Mouse (Mus musculus) cortical plate, adult 2 months (tissue): ENCODE measurements around the gene Alg6.

Experiments used
- CTCF ChIP-seq: fragments of 200-500 bp; IDR thresholded peaks from 2 replicates; pipeline ENCODE4 v1.5.1; 2011; ENCODE audit warnings: mild to moderate bottlenecking, control low read depth, low read length; ENCODE audit not compliant: insufficient read depth; ENCODE audit errors: extremely low read depth
- POLR2A ChIP-seq: fragments of 200-500 bp; IDR thresholded peaks from 2 replicates; pipeline ENCODE4 v1.6.1; 2011; ENCODE audit warnings: mild to moderate bottlenecking, low read length, control low read depth; ENCODE audit not compliant: insufficient read depth; ENCODE audit errors: extremely low read depth

GRCm38 (mm10) chr4:99766303-99766702 is 50.8 kb downstream of the Alg6 start:
- TF ChIP-seq CTCF (no peak), POLR2A (no peak)
